Mouse (Mus musculus) heart, adult 2 months (tissue): ENCODE measurements around the gene Ccdc151. TPM values are rescaled to one million over a fixed set of nuclear protein-coding genes. Genes with fewer than 3 reads are reported as not detected.

Source experiments
- DNase-seq, 2 experiments: peaks; one replicate each; pipeline ENCODE4 v3.0.0; 2021
- H3K27ac ChIP-seq: fragments of 200-600 bp; 2 replicates; pipeline ENCODE4 v1.8.1; 2022
- H3K27me3 ChIP-seq: fragments of 200-500 bp; 2 replicates; pipeline ENCODE4 v1.6.1; 2012; ENCODE audit warnings: mild to moderate bottlenecking, low read length, inconsistent platforms, mixed read lengths; ENCODE audit not compliant: control insufficient read depth, insufficient read depth
- H3K36me3 ChIP-seq: fragments of 200-500 bp; 2 replicates; pipeline ENCODE4 v1.6.1; 2012; ENCODE audit warnings: low read length, inconsistent platforms; ENCODE audit not compliant: control insufficient read depth, insufficient read depth
- H3K4me1 ChIP-seq: fragments of 200-500 bp; 2 replicates; pipeline ENCODE4 v1.6.1; 2011; ENCODE audit warnings: low read length; ENCODE audit not compliant: control insufficient read depth, insufficient read depth
- H3K4me3 ChIP-seq: fragments of 200-600 bp; 2 replicates; pipeline ENCODE4 v1.8.1; 2022
- H3K79me2 ChIP-seq: fragments of 200-500 bp; replicated peaks from 2 replicates; pipeline ENCODE4 v1.6.1; 2012; ENCODE audit warnings: mild to moderate bottlenecking, inconsistent platforms, low read length, moderate library complexity, mixed read lengths; ENCODE audit not compliant: control insufficient read depth, insufficient read depth
- H3K9ac ChIP-seq: fragments of 200-500 bp; 2 replicates; pipeline ENCODE4 v1.6.1; 2012; ENCODE audit warnings: low read depth, mild to moderate bottlenecking, control low read depth, inconsistent platforms, low read length, mixed read lengths
- CTCF ChIP-seq: fragments of 200-600 bp; IDR thresholded peaks from 2 replicates; pipeline ENCODE4 v1.8.1; 2022; ENCODE audit warnings: antibody characterized with exemption, mild to moderate bottlenecking, moderate library complexity
- EP300 ChIP-seq: fragments of 200-500 bp; IDR thresholded peaks from 2 replicates; pipeline ENCODE4 v1.6.1; 2011; ENCODE audit warnings: low read depth, low read length, control low read depth; ENCODE audit not compliant: insufficient read depth
- POLR2A ChIP-seq: fragments of 200-500 bp; IDR thresholded peaks from 2 replicates; pipeline ENCODE4 v1.6.1; 2011; ENCODE audit warnings: mild to moderate bottlenecking, low read depth, low read length, control low read depth; ENCODE audit not compliant: insufficient read depth
- WGBS: fragments of 180-500 bp; shearing (Covaris S2); methylation state at CpG from one replicate; pipeline ENCODE4 v1.1.7; 2018; 5-methylcytosine and 5-hydroxymethylcytosine counted together
- intact Hi-C: fragments of 180-260 bp; cut with DNase I; formaldehyde crosslinking; loops from one replicate; pipeline ENCODE4 v1.15.1; 2025
- polyA plus RNA-seq: library from polyadenylated mRNA; depleted of rRNA; stranded (reverse); fragments of >200 nt; gene quantifications from 2 replicates; pipeline ENCODE4 v1.2.3, GENCODE M21; 2012
- total RNA-seq, 2 experiments: library from RNA; stranded (reverse); gene quantifications; 2 replicates each; pipeline ENCODE4 v1.2.3; 2021

The Ccdc151 gene
- total and polyA plus RNA-seq, 3 experiments, result 0.09 to 0.21 TPM; not detected in 1

- Histone ChIP-seq H3K79me2 (no peaks in the 10 kb centered on the region), H3K9ac (no peak overlapping the region), H3K27me3 (no peaks in the 10 kb centered on the region), H3K27ac (no peak overlapping the region), H3K4me3 (no peak overlapping the region), H3K36me3 (no peaks in the 10 kb centered on the region), H3K4me1 (no peaks in the 10 kb centered on the region)
- TF ChIP-seq CTCF (no peak), EP300 (no peak), POLR2A (no peak)
- no peak for DNase-seq
- intact Hi-C loops, result no loop called here
- 40% methylated on average over 7 of the region's 7 CpGs for WGBS
Measured at GRCm38 (mm10) chr9:22028467-22028866, 26.0 kb upstream of the Ccdc151 start.

DNA sequence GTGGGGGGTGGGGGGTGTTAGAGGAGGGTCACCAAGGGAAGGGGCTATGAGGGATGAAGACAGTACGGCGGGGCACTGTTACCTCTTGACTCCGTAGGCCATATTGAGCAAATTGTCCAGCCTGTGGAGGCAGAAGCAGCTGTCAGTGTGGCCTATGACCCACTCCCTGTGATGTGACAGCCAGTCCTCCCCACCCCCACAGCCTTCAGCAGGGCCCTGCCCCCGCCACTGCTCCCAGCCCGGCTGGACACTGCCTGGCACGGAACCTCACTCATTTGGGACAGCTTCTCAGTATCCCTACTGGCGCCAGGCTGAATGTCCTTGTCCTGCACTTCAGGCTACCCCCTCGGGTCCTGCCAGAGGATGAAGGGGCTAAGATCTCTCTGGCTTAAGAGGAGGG lies 22.2 kb upstream of the Ccdc151 start:
- Histone ChIP-seq H3K36me3 (no peaks in the 10 kb centered on the region), H3K79me2 (no peaks in the 10 kb centered on the region), H3K4me3 (no peak overlapping the region), H3K27me3 (no peaks in the 10 kb centered on the region), H3K9ac (no peak overlapping the region), H3K27ac (no peak overlapping the region), H3K4me1 (no peaks in the 10 kb centered on the region)
- intact Hi-C loops, result no loop called here
- TF ChIP-seq EP300 (no peak), CTCF (no peak), POLR2A (no peak)
- WGBS, result 60% methylated on average over 8 of the region's 8 CpGs
- no peak for DNase-seq

- H3K9ac ChIP-seq, result no peak overlapping the region
- no peaks in the 10 kb centered on the region for H3K27me3 ChIP-seq
- 48% methylated on average over 7 of the region's 7 CpGs for WGBS
- intact Hi-C loops, result no loop called here
- no peak overlapping the region for H3K27ac ChIP-seq
- no peaks in the 10 kb centered on the region for H3K79me2 ChIP-seq
- no peak for DNase-seq
- no peak overlapping the region for H3K4me3 ChIP-seq
- H3K36me3 ChIP-seq, result no peaks in the 10 kb centered on the region
- H3K4me1 ChIP-seq, result no peaks in the 10 kb centered on the region
- no peak for TF ChIP-seq POLR2A
- no peak for TF ChIP-seq EP300
- no peak for TF ChIP-seq CTCF
Measured at GRCm38 (mm10) chr9:22017208-22017825, 14.9 kb upstream of the Ccdc151 start.

DNA sequence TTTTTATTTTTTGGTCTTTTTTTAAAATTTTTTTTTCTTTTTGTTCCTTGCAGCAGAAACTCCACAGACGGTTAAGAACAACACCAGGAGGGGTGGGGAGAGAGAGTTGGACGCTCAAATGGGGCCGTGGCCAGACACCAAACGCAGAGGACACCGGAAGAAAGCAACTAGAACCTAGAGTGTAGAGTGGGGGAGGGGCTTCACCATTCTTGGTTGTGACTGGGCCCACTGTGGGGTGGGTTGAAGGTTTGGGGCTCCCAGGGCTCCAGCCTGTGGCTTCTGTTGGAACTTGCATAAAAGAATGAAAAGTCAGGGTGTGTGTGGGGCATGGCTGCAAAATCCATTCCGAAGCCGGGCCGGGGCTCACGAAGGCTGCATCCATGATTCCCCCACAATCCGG lies 13.8 kb upstream of the Ccdc151 start:
- no peak for DNase-seq
- intact Hi-C loops, result no loop called here
- Histone ChIP-seq H3K4me1 (no peaks in the 10 kb centered on the region), H3K27me3 (no peaks in the 10 kb centered on the region), H3K79me2 (no peaks in the 10 kb centered on the region), H3K36me3 (no peaks in the 10 kb centered on the region), H3K4me3 (no peak overlapping the region), H3K27ac (no peak overlapping the region), H3K9ac (no peak overlapping the region)
- TF ChIP-seq CTCF, result no peak
- TF ChIP-seq EP300, result no peak
- TF ChIP-seq POLR2A, result no peak
- 72% methylated on average over 10 of the region's 10 CpGs for WGBS

DNA sequence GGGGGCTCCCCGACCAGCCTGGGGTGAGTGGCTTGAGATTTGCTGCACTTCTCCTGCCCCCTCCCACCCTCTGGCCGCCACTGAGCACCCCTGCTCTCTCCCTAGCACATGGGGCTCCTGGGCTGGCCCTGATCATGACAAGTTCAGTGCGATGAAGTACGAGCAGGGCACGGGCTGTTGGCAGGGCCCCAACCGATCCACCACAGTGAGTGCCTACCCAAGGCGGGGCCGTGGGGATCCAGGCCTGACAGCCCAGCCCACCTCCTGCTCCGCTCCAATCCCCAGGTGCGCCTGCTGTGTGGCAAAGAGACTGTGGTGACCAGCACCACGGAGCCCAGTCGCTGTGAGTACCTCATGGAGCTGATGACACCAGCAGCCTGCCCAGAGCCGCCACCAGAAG lies 10.3 kb upstream of the Ccdc151 start:
- H3K27me3 ChIP-seq, result no peaks in the 10 kb centered on the region
- H3K79me2 ChIP-seq, result no peaks in the 10 kb centered on the region
- no peaks in the 10 kb centered on the region for H3K36me3 ChIP-seq
- H3K4me1 ChIP-seq, result no peaks in the 10 kb centered on the region
- H3K9ac ChIP-seq, result no peak overlapping the region
- DNase-seq, result no peak
- no peak overlapping the region for H3K4me3 ChIP-seq
- TF ChIP-seq EP300 (no peak), CTCF (no peak), POLR2A (no peak)
- intact Hi-C loops, result no loop called here
- WGBS, result 92% methylated on average over 13 of the region's 13 CpGs
- no peak overlapping the region for H3K27ac ChIP-seq

GRCm38 (mm10) chr9:22011055-22011454 lies 8.6 kb upstream of the Ccdc151 start:
- WGBS, result 84% methylated on average over 5 of the region's 5 CpGs
- no peak for TF ChIP-seq CTCF
- TF ChIP-seq POLR2A, result no peak
- no peak for TF ChIP-seq EP300
- Histone ChIP-seq H3K79me2 (no peaks in the 10 kb centered on the region), H3K27me3 (no peaks in the 10 kb centered on the region), H3K27ac (no peak overlapping the region), H3K4me1 (no peaks in the 10 kb centered on the region), H3K36me3 (no peaks in the 10 kb centered on the region), H3K4me3 (no peak overlapping the region), H3K9ac (no peak overlapping the region)
- no peak for DNase-seq
- intact Hi-C loops, result no loop called here
